Mouse (Mus musculus): ENCODE measurements around the gene Cbx8. TPM values are rescaled to one million over a fixed set of nuclear protein-coding genes. Genes with fewer than 3 reads are reported as not detected.
A peak's percentile ranks its signal among the peaks of the same experiment; 100 is the strongest.

Gene Cbx8
- polyA plus RNA-seq, 1 experiment from 2014 or later, result 6.9 TPM

DNA sequence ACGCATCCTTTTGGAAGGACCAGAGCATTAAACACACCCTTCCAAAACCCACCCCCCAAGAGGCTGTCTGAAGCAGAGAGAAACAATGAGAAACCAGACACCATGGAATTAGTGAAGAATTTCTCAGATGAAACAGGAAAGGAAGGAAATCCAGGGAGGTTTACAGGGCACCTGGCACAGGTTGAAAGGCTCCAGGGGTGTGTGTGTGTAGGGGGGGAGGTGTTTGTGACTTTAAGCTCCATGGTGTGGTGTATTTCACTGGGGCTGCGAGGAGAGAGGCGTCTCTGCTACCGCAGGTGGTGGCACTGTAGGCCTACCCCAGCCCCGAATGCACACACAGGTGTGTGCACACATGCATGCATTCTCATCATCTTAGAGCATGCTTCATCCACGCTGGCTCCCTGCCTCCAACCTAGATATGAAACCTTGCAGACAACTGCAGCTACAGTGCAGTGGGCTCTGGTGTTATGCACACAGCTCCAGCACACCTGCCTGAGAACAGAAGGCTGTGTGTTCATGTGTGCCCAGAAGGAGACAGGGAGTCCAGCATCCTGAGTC, 33.2 kb upstream of the Cbx8 start:
- H3K36me3 ChIP-seq, result no peaks in the 10 kb centered on the region
- ATAC-seq (ENCODE audit: insufficient read depth, low FRiP score, low read depth), result no peak
- peaks cover 24% of the 10 kb centered on the region for H3K4me1 ChIP-seq
- H3K4me3 ChIP-seq (replicated peaks), result no peak overlapping the region
- no peak overlapping the region for H3K4me2 ChIP-seq
- no peaks in the 10 kb centered on the region for H3K27me3 ChIP-seq (replicated peaks)
- H3K9ac ChIP-seq, result no peak overlapping the region
- H3K27ac ChIP-seq, result no peak overlapping the region
- H3K9me3 ChIP-seq, result no peaks in the 10 kb centered on the region
- 67% methylated on average over 6 of the region's 6 CpGs for WGBS

DNA sequence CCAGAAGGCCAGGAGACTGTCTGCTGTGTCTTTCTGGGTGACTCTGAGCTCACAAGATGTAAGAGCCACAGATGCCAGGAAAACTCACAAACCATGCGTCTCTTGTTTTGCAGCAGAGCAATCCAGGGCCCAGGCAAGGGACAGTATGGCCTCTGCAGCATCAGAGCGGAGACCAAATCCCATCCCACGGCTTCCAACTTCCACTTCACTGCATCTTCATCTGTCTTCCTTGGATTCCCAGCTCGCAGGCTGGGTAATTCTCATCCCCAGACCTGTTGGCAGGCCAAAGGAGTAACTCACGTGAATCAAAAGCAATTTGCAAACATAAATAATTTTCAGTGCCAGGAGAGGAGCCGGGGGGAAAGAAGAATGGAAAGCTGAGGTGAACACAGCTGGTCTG, 32.2 kb upstream of the Cbx8 start:
- H3K9me3 ChIP-seq, result no peaks in the 10 kb centered on the region
- no peak overlapping the region for H3K4me3 ChIP-seq (replicated peaks)
- H3K36me3 ChIP-seq, result no peaks in the 10 kb centered on the region
- no peaks in the 10 kb centered on the region for H3K27me3 ChIP-seq (replicated peaks)
- H3K27ac ChIP-seq, result no peak overlapping the region
- ATAC-seq (ENCODE audit: insufficient read depth, low FRiP score, low read depth), result no peak
- peaks cover 14% of the 10 kb centered on the region for H3K4me1 ChIP-seq
- 51% methylated on average over 6 of the region's 6 CpGs for WGBS
- no peak overlapping the region for H3K9ac ChIP-seq
- H3K4me2 ChIP-seq, result no peak overlapping the region

- H3K4me3 ChIP-seq (replicated peaks), result no peak overlapping the region
- no peaks in the 10 kb centered on the region for H3K27me3 ChIP-seq (replicated peaks)
- WGBS, result 72% methylated on average over 7 of the region's 7 CpGs
- H3K9me3 ChIP-seq, result no peaks in the 10 kb centered on the region
- no peak overlapping the region for H3K4me2 ChIP-seq
- no peak for ATAC-seq (ENCODE audit: insufficient read depth, low FRiP score, low read depth)
- H3K9ac ChIP-seq, result no peak overlapping the region
- H3K27ac ChIP-seq, result no peak overlapping the region
- H3K36me3 ChIP-seq, result no peaks in the 10 kb centered on the region
- H3K4me1 ChIP-seq, result peaks cover 13% of the 10 kb centered on the region
These were observed 31.5 kb upstream of the Cbx8 start for GRCm38 (mm10) chr11:119072239-119072638.

GRCm38 (mm10) chr11:119066841-119067240, 26.1 kb upstream of the Cbx8 start:
- 0 out of 2 replicates have a peak, but pooled peaks cover 6% of the 10 kb centered on the region for H3K27me3 ChIP-seq (replicated peaks)
- 84% methylated on average over 8 of the region's 8 CpGs for WGBS
- no peak for ATAC-seq (ENCODE audit: insufficient read depth, low FRiP score, low read depth)
- H3K4me1 ChIP-seq, result peaks cover 3% of the 10 kb centered on the region; the same call in 1 of the 2 replicates
- no peak overlapping the region for H3K4me3 ChIP-seq (replicated peaks)
- no peak overlapping the region for H3K27ac ChIP-seq
- no peaks in the 10 kb centered on the region for H3K36me3 ChIP-seq
- H3K9ac ChIP-seq, result no peak overlapping the region
- no peaks in the 10 kb centered on the region for H3K9me3 ChIP-seq
- no peak overlapping the region for H3K4me2 ChIP-seq

GRCm38 (mm10) chr11:119059256-119059655, 18.5 kb upstream of the Cbx8 start:
- H3K27me3 ChIP-seq (replicated peaks), result peaks cover 64% of the 10 kb centered on the region
- H3K36me3 ChIP-seq, result no peaks in the 10 kb centered on the region
- peaks cover 36% of the 10 kb centered on the region for H3K4me1 ChIP-seq
- H3K27ac ChIP-seq, result no peak overlapping the region
- H3K4me2 ChIP-seq, result peak overlapping the region; percentile 97
- no peak overlapping the region for H3K9ac ChIP-seq
- WGBS, result 13% methylated on average over 3 of the region's 3 CpGs
- H3K9me3 ChIP-seq, result no peaks in the 10 kb centered on the region
- no peak overlapping the region for H3K4me3 ChIP-seq (replicated peaks)
- ATAC-seq (ENCODE audit: insufficient read depth, low FRiP score, low read depth), result no peak

DNA sequence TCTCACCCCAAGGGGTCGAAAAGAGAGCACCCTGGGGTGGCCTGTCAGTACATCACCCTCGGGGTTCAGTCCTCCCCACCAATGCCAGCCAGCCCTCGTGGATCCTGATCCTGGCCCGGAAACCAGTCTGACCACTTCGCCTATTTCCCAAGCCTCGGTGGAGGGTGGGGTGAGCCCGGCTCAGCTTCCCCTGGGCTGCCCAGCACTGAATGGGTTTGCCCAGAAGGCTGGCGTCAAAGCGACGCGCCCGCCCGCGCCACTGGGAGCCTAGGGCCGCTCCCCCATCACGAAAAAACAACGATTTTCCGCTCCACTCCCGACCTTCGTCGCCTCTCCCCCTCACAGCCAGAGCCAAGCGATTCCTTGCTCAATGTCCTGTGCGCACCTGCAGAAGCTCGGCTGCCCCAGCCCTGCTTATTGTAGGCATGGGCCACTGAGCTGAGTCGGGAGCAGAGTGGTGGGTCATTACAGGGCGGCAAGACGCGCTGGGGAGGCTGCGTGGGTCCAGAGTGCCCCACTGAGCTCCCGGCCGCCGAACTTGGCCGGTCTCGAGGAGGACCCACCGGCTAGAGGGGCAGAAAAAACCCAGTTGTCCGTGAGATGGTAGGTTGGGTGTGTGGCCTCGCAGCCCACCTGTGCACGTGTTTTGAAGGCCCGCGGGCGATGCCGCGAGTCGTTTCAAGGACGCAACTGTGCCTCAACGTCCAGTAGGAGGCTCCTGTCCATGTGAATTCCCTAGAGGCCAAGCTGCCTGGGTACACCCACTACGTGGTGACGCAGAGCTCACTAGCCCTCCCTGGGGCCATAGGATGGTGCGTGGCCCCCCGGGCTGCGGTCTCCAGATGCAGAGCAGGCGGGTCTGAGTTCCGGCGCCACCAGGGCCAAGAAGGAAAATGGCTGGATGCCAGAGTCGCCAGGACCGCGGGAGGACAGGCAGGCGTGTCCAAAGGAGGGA, 17.5 kb upstream of the Cbx8 start:
- Histone ChIP-seq H3K36me3 (no peaks in the 10 kb centered on the region), H3K4me1 (peaks cover 45% of the 10 kb centered on the region), H3K4me3 (replicated peaks) (peak overlapping the region; percentile 27), H3K27me3 (replicated peaks) (peaks cover 72% of the 10 kb centered on the region), H3K27ac (peak overlapping the region; percentile 48; the same call in 1 of the 2 replicates), H3K4me2 (peak overlapping the region; percentile 97), H3K9ac (no peak overlapping the region), H3K9me3 (no peaks in the 10 kb centered on the region)
- WGBS, result 3% methylated on average over 58 of the region's 58 CpGs
- ATAC-seq (ENCODE audit: insufficient read depth, low FRiP score, low read depth), result peak; percentile 28; the same call in 1 of the 2 replicates

DNA sequence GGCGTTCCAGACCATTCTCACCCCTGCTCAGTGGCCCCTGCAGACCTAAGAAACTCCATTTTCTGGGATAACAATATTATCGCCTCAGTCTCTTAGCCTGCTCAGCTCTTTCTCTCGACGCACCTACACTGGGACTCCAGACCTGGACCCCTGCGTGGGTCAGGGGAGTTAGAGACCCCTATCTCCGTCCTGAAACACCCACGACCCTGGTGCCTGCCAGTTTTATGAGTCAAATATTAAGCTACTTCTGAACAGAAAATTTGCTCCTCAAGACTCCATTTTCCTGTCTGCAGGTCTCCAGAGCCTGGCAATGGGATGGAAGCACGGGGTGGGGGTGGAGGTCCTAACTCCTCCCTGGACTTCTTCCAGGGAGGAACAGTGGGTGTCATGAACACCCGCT, 16.5 kb upstream of the Cbx8 start:
- no peaks in the 10 kb centered on the region for H3K9me3 ChIP-seq
- WGBS, result 7% methylated on average over 9 of the region's 9 CpGs
- H3K4me2 ChIP-seq, result peak overlapping the region; percentile 97
- peaks cover 54% of the 10 kb centered on the region for H3K4me1 ChIP-seq
- no peak overlapping the region for H3K9ac ChIP-seq
- H3K36me3 ChIP-seq, result no peaks in the 10 kb centered on the region
- H3K27ac ChIP-seq, result peak overlapping the region; percentile 52; the same call in 1 of the 2 replicates
- H3K27me3 ChIP-seq (replicated peaks), result peaks cover 79% of the 10 kb centered on the region
- H3K4me3 ChIP-seq (replicated peaks), result peak overlapping the region; percentile 47
- no peak for ATAC-seq (ENCODE audit: insufficient read depth, low FRiP score, low read depth)

GRCm38 (mm10) chr11:119056301-119057211, 15.8 kb upstream of the Cbx8 start:
- Histone ChIP-seq H3K36me3 (no peaks in the 10 kb centered on the region), H3K27me3 (replicated peaks) (peaks cover 81% of the 10 kb centered on the region), H3K4me3 (replicated peaks) (peak overlapping the region; percentile 47), H3K9ac (peak overlapping the region; percentile 57), H3K27ac (peak overlapping the region; percentile 52), H3K9me3 (no peaks in the 10 kb centered on the region), H3K4me2 (peak overlapping the region; percentile 97), H3K4me1 (peaks cover 58% of the 10 kb centered on the region)
- WGBS, result under 1% methylated on average over 64 of the region's 65 CpGs
- no peak for ATAC-seq (ENCODE audit: insufficient read depth, low FRiP score, low read depth)

GRCm38 (mm10) chr11:119055571-119056131, 14.9 kb upstream of the Cbx8 start:
- Histone ChIP-seq H3K9ac (no peak overlapping the region), H3K4me2 (peak overlapping the region; percentile 97), H3K4me1 (peaks cover 58% of the 10 kb centered on the region), H3K27me3 (replicated peaks) (peaks cover 84% of the 10 kb centered on the region), H3K9me3 (no peaks in the 10 kb centered on the region), H3K36me3 (no peaks in the 10 kb centered on the region), H3K27ac (no peak overlapping the region), H3K4me3 (replicated peaks) (peak overlapping the region; percentile 47)
- 2% methylated on average over 32 of the region's 32 CpGs for WGBS
- ATAC-seq (ENCODE audit: insufficient read depth, low FRiP score, low read depth), result no peak

GRCm38 (mm10) chr11:119054351-119055345, 13.9 kb upstream of the Cbx8 start:
- no peak overlapping the region for H3K9ac ChIP-seq
- H3K4me1 ChIP-seq, result peaks cover 58% of the 10 kb centered on the region
- peak overlapping the region; percentile 42 for H3K4me3 ChIP-seq (replicated peaks)
- H3K4me2 ChIP-seq, result peak overlapping the region; percentile 97
- peaks cover 84% of the 10 kb centered on the region for H3K27me3 ChIP-seq (replicated peaks)
- no peak for ATAC-seq (ENCODE audit: insufficient read depth, low FRiP score, low read depth)
- 3% methylated on average over 47 of the region's 47 CpGs for WGBS
- H3K36me3 ChIP-seq, result no peaks in the 10 kb centered on the region
- H3K9me3 ChIP-seq, result no peaks in the 10 kb centered on the region
- H3K27ac ChIP-seq, result no peak overlapping the region

Data from stomach, embryonic 15.5 days (tissue).